Mouse (Mus musculus): ENCODE data around the gene Mrpl27.

DNA sequence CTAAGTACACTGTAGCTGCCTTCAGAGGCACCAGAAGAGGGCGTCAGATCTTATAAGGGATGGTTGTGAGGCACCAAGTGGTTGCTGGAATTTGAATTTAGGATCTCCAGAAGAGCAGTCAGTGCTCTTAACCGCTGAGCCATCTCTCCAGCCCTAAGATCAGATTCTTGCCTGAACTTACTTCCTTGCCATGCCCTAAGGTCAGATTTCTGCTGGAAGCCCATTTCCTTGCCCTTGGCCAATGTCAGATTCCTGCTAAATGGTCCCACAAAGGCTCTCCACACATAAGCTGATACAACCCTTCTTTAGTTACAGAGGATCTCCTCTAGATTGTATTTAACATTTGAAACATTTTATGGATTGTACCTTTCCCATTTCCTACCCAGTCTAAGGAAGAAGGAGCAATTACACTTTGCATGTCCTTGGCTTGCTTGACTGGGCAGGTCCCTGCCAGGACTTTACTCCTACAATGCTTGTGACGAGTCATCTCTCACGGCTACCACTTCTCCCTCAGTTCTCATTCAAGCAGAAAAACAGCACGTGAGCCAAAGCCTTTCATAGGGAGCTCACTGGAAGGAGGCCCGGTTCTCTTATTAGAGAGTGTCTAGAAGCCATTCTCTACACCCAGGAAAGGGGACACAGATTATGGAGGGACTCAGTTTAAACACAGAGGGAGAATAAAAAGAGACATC, 32.7 kb upstream of the Mrpl27 start:
- TF ChIP-seq POLR2A (IDR thresholded peaks at IDR 0.05; ENCODE audit: low read depth, low read length), result no peak
- TF ChIP-seq CTCF (IDR thresholded peaks at IDR 0.05; ENCODE audit: borderline replicate concordance, insufficient read depth, low read length), result no peak
